Mouse (Mus musculus) brain, embryonic 14.5 days (tissue): ENCODE results near the gene Sel1l.

Experiments used
- CTCF ChIP-seq: fragments of 200-500 bp; IDR thresholded peaks from 2 replicates; pipeline ENCODE4 v1.5.1; 2012; ENCODE audit warnings: inconsistent platforms, mild to moderate bottlenecking, moderate library complexity, borderline replicate concordance; ENCODE audit not compliant: insufficient read depth, insufficient read length; ENCODE audit errors: extremely low read depth
- POLR2A ChIP-seq: fragments of 200-500 bp; IDR thresholded peaks from 2 replicates; pipeline ENCODE4 v1.6.1; 2012; ENCODE audit warnings: mild to moderate bottlenecking, inconsistent platforms, borderline replicate concordance; ENCODE audit not compliant: poor library complexity, insufficient read depth, insufficient read length, severe bottlenecking; ENCODE audit errors: extremely low read depth

DNA sequence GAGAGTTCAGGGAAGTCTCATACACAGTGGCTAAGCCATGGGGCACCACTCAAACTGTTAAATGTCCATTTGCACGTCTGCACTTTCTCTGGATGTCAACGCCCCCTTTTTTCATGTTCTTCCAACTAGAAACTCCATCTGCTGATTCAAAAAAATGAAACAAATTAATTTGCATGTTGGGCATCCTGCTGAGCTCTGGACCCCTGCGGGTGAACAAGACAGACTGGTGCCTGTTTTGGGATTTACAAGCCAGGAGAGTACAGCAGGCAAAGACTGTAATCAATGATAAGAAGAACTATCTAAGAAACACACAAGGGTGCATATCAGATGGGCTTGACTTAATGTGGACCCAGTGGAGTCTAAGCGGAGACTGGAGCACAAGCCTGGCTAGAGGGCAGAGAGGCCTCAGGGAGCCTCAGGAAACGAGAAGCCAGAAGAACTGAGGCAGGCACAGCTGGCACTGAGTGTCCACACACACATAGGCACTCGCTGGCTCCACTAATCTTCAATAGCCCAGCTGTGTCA, 48.0 kb downstream of the Sel1l start:
- TF ChIP-seq CTCF (no peak), POLR2A (no peak)
